Mouse (Mus musculus): Measurements from ENCODE around the gene Enpp1.

The Enpp1 gene

DNA sequence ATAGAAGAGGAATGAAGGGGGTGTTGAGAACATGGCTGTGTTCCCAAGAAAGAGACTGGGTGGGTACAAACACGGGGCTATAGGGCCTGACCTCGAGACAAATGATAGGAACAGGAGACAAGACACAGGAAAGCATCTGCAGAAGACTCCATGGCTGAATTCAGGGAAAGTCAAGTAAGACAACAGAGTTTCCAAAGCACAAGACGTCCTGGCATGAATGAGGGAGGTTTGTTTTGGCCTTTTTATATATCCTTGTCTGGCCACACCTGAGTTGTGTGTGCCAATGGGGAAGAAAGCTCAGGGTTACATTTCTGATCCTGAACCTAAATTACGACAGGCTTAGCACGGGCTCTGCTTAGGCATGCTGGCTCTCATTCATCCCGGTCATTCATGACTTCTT lies 4.2 kb downstream of the Enpp1 start:
- no peak for DNase-seq

DNA sequence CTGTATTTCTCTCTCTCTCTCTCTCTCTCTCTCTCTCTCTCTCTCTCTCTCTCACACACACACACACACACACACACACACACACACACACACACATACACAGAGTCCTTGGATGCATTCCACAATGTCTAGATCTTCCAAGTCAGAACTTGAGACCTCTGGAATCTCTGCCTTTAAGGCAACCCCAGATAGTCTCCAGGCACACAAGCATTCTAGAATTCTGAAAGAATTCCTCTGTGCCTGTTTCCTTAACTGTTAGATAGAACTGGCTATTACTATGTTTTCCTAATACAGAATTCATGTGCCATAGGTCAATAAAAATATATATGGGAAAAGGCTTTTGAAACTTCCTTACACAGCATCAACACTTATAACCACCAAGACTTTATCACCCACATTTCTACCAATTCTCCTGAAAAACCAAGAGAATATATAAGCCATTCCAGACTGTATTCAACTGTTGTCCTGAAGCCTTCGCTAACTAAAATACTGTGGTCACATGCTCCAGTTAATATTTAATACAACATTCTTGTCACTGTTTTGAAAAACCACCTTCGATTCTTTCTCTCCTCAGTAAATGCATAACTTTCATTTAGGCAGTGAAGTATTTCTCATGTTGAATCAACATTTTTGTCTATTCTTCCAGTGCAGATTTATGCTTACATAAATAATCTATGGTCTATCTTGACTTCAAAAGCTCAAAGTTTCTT lies 5.4 kb downstream of the Enpp1 start:
- no peak for DNase-seq

DNA sequence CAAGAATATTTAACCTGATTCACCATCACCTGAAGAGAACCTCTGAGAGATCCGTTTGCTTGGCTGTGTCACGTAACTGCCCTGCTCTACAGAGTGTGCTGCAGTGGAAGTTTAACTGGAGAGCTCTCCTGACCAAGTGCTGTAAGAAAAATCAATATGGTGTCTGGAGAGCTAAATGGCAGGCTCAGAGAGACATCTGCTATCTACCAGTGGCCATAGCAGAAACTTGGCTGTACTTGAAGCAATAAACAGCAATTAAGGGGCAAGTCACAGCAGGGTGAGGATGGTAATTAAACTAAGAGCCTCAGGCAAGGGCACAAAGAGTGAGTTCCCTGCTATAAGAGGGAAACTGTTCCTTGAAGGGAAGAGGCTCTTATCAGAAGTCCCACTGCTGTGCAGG lies 9.3 kb downstream of the Enpp1 start:
- DNase-seq: no peak

DNA sequence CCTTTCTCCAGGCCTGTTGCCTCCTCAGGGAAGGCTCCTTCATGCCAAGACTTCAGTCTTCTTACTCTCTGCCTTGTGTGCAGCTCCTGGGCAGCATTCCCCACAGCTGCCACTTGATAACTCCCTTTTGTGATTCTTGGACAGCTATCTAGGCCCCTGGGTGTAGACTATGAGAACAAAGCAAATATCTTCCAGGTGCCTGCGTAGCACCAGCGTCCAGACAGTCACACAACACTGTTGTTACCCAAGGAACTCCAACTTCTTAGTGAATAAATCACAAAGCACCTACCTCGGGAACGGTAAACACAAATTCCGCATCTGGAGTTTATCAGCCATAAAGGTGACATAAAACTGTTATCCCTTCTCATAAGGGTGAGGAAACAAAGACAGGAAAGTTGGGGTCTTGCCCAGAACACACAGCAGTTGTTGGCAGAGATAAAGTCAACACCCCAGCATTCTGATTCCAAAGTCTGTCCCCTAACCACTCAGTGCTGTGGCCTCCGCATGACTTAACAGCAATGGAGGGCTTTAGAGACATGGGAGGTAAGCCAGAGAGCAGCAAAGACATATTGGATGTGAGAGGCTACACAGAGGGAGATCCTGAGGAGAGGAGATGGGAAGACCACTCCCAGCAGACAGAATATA lies 13.7 kb downstream of the Enpp1 start:
- DNase-seq: no peak

GRCm38 (mm10) chr10:24696761-24697160 lies 15.2 kb downstream of the Enpp1 start:
- DNase-seq: no peak

GRCm38 (mm10) chr10:24695786-24696185 lies 16.2 kb downstream of the Enpp1 start:
- DNase-seq: no peak

DNA sequence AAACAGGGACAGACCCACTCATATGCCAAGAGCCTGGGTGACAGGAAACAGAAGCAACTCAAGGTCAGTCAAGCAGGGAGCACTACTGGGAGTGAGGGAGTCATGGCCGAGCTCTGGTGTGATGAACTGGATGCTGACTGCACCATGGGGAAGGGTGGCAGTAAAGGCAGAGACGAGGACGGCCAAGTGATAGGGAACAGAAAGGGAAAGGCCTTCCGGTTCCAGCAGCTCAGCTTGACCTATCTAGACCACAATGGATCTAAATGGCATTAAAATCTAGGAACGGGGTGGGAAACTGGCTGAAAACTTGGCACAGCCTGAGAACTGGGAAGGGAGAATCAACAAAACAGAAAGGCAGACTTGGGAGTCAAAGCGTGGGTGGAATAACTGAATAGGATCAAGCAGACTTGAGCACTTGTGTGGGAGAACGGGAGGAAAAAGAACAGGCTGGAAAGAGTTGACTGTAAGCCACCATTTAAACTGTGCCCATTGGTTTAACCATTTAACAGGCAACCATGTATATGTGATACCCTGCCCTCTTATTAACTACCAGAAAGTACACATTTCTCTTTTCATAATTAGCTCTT lies 29.3 kb downstream of the Enpp1 start:
- no peak for DNase-seq

- no peak for DNase-seq
These were observed 34.3 kb downstream of the Enpp1 start for GRCm38 (mm10) chr10:24677681-24678080.

GRCm38 (mm10) chr10:24674261-24674660 lies 37.7 kb downstream of the Enpp1 start:
- no peak for DNase-seq

DNA sequence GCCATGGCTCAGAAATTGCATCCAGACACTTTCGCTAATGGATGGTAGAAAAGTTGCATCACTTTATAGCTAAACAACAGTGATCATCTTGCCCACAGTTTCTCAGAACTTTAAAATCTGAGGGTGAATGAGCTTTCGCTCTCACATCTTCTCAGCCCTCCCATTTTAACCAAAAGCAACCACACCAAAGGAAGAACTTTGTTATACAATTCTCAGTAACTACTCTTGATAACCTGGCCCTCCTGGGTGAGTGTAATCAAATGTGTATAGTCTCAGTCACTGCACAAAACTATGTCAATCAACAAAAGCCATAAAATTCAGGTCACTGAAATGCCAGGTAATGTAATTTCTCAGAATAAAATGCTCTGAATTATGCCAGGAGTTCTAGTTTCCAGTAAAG lies 39.0 kb downstream of the Enpp1 start:
- DNase-seq: no peak

- DNase-seq: no peak
These were observed 41.4 kb downstream of the Enpp1 start for GRCm38 (mm10) chr10:24670548-24670947.

DNA sequence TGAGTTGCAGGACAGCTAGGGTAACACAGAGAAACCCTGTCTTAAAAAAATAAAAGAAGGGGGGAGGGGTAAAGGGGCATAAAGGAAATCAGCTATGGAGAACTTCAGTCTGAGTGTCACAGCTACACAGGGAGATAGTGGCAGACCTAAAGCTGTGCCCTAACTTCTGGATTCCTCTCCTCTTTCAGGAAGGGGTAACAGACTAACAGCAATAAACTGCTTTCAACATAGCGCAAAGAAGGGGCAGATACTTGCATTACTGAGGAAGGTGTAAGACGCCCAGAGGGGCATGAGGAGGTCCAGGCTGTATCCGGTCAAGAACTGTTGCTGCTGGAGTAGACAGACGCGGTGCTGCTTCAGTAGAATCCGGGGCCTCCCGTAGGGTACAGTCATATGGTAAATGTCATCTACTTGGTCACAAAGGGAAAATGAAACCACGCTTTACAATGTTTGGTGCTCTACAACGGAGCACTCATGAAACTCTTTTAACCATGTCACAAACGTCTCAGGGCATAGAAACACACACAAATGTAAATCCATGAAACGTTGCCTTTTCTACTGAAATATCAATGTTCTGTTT lies 60.9 kb downstream of the Enpp1 start:
- DNase-seq: no peak

- DNase-seq: no peak
These were observed 63.8 kb downstream of the Enpp1 start for GRCm38 (mm10) chr10:24647996-24648738.

DNA sequence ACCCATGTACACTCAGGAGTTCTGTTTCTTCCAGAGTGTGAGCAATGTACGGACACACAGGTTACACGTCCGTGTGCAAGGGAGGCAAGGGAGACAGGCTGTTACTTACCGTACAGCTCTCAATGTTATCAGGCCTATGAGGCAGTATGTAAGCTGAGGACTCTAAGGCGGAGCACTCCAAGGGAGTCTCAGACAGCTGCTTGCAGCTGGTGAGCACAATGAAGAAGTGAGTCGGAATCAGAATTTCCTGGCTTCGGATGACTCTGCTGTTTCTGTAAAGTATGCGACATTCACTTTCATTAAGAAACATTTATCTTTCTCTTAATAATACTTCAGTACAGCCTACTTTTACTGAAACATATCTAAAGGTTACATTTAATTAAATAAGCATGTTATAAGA lies 66.8 kb downstream of the Enpp1 start:
- DNase-seq: no peak

- DNase-seq: no peak
These were observed 69.0 kb downstream of the Enpp1 start for GRCm38 (mm10) chr10:24642796-24643580.

- DNase-seq: peak; percentile 52
These were observed 70.4 kb downstream of the Enpp1 start for GRCm38 (mm10) chr10:24641416-24642140.

DNA sequence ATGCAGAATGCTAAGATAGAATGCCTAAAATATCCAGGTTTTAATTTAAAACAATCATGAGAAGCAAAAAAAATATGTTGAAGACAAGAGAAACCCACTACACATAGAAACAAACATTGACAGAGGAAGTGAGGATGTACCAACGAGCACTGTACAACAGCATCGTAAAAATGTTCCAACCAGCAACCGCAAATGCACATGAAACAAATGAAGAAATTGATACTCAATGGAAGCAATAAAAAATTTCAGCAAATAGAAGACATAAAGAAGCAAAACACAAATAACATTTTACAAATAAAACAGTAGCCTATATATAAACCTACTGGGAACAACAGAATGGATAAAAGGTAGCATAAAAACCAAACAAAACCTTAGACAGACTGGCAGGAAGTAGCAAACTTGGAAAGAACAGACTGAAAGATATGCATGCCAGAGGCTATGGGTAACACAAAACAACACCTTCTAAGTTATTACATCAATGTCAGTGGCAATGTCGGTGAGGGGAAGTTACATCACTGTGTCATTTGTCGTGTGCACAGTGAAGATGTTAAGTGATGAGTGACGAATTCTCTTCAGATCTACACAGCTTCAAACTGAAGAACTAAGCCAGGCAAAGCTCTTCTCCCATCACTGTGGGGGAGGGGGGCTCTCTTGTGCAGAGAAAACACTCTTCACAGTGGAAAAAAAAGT lies 71.6 kb downstream of the Enpp1 start:
- DNase-seq: peak; percentile 30

DNA sequence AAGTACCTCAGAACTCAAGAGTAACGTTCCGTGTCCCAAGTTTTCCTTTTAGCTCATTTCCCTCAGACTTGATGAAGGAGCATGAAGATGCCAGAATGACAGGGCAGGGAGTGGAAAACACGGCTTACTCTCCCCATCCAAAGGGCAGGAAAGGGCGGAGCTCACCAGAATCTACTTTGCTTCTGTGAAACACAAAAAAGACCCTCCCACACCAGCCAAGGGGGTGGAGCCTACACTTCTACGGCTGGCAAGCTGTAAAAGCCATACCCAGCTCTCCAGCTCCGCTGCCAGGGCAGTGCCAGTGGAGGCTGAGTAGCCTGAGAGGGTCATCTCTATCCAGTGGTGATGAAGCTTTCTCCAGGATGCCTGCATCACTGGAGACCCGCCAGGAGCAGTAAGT lies 72.4 kb downstream of the Enpp1 start:
- DNase-seq: peak; percentile 36

GRCm38 (mm10) chr10:24638306-24639070 lies 73.5 kb downstream of the Enpp1 start:
- no peak for DNase-seq

- DNase-seq: no peak
These were observed 75.0 kb downstream of the Enpp1 start for GRCm38 (mm10) chr10:24636986-24637385.
